Mouse (Mus musculus) bone marrow macrophage, adult 2 months (primary cell): ENCODE data around the gene Crk. TPM values are rescaled to one million over a fixed set of nuclear protein-coding genes. Genes with fewer than 3 reads are reported as not detected.

Experiments used
- H3K27ac ChIP-seq: 2 replicates; pipeline ENCODE4 v1.5.1; 2012; ENCODE audit warnings: low read depth, low read length; ENCODE audit not compliant: insufficient read depth
- H3K4me1 ChIP-seq: 2 replicates; pipeline ENCODE4 v1.6.1; 2012; ENCODE audit warnings: low read length; ENCODE audit not compliant: control insufficient read depth, insufficient read depth
- H3K4me3 ChIP-seq: 2 replicates; pipeline ENCODE4 v1.5.1; 2012; ENCODE audit warnings: mild to moderate bottlenecking, low read length, moderate library complexity; ENCODE audit not compliant: insufficient read depth
- CTCF ChIP-seq: IDR thresholded peaks from 2 replicates; pipeline ENCODE4 v1.5.1; 2012; ENCODE audit warnings: low read depth, mild to moderate bottlenecking, low read length, moderate library complexity
- POLR2A ChIP-seq: IDR thresholded peaks from 2 replicates; pipeline ENCODE4 v1.6.1; 2012; ENCODE audit warnings: mild to moderate bottlenecking, low read depth, low read length, borderline replicate concordance
- polyA plus RNA-seq: library from polyadenylated mRNA; stranded (reverse); fragments of >200 nt; gene quantifications from 2 replicates; pipeline ENCODE4 v1.2.4, GENCODE M21; 2012; ENCODE audit not compliant: missing spikeins, insufficient read depth, insufficient read length

Gene Crk
- 67.0 and 70.3 TPM in 2 replicates for polyA plus RNA-seq

DNA sequence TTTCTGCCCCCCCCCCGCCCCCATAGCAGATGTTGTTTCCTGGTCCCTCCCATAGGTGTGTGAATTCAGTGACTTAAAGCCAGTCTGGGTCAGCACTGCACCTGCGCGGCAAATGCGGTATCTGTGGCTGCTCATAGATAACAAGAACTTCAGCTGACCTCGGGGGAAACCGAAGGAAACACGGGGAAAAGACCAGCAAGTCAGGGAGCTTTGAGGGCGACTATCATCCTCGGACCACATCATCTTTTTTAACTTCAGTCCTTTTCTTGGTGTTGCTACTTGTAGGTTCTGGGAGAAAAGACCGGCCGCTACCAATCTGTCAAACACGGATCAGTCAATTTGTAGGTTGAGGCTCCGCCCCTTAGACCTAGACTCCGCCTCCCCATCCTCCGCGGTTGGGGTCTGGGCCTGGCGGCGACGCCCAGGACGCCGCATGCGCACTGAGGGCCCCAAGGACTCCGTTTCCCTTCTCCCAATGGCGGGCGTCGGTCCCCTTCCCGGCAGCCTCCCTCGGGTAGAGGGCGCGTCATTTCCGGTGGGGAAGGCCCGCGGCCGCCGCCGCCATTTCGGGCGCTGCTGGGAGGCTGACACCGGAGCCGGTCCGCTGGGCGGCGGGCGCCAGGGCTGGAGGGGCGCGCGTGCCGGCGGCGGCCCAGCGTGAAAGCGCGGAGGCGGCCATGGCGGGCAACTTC is at the start of gene Crk:
TSS of gene Crk (plus strand) at position 513 of the 692 bp plus-strand sequence.
- Histone ChIP-seq H3K4me3 (peak within 1 kb of the TSS; percentile 94), H3K4me1 (peaks cover 22% of the 10 kb centered on the region), H3K27ac (peak within 1 kb of the TSS; percentile 88)
- no peak for TF ChIP-seq CTCF
- no peak for TF ChIP-seq POLR2A

DNA sequence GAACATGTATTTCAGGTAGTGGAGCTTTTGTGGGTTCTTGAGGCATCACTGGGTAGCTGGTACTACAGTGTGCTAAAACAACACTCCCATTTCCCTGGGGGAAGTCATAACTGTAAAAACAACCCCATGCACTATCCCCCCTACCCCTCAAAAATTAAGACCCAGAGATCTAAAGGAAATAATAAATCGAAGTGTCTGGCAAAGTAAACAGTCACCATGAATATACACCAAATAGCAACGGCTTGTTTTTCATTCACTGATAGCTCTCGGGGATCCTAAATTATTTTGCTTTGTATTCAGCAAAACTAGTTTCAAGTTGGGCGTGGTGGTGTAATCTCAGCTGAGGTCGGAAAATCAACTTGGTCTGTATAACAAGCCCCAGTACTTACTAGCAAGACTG is 49.0 kb upstream of the Crk start:
- Histone ChIP-seq H3K4me1 (peaks cover 20% of the 10 kb centered on the region), H3K4me3 (peak overlapping the region; percentile 60), H3K27ac (peak overlapping the region; percentile 59)
- no peak for TF ChIP-seq POLR2A
- no peak for TF ChIP-seq CTCF

DNA sequence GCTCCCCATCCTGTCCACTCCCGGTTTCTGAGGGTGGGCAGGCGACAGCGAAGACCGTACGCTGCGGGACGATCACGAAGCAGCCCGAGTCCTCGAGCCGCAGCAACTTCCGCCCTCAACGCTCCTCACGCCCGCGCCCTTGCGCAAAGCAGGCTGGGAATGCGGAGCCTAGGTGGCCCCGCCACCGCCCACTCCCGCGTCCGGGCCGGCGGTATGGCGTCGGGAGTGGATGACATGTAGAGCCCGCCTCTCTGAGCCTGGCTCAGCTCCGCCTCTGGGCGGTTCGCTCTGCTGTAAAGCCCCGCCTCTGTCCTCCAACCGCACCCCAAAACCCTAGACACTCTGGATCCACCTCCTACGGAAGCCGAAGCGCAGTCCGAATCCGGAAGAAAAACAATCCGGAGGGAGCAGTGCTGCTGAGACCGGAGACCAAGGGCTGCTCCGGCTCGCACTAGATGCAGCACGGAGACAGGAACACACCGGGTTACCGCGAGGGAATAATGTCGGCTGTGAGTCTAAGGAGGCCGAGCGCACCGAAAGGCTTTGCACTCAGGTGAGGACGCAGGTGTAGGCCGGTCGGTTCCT is 48.3 kb upstream of the Crk start, which contains the start of gene Inpp5k:
TSS of gene Inpp5k (plus strand) at position 344 of the 585 bp plus-strand sequence.
- 0 out of 2 replicates have a peak, but pooled peaks have one; percentile 55 for TF ChIP-seq POLR2A
- no peak for TF ChIP-seq CTCF
- H3K27ac ChIP-seq = peak within 1 kb of the TSS; percentile 59
- peak within 1 kb of the TSS; percentile 86 for H3K4me3 ChIP-seq

DNA sequence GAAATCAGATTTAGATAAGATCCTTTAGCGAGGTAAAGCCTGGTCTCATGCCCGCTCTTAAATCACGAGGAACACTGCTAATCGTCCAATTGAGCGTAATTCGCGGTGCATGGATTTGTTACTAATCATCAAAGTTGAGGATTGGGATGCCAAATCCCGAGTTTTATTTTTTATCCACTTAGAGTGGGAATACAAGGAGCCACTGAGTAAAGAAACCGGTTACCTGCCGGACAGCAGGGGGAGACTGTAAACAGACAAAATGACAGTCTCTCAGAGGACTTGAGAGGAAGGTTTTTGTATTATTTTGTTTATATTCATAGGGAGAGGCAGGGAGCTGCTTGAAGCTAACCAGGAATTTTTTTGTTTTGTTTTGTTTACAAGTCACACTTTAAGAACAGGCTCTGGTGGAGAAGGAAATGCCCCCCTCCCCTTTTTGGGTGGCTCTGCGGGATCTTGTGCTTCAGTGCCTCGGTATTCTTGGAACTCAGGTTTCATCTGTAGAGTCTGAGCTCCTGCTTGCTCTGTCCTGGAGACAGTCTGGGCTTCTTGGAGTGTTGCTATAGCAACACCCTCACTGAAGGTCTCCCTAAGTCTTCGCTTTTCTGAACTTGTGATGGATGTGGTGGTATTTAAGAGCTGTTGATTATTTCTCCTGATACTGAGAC is 47.4 kb upstream of the Crk start:
- Histone ChIP-seq H3K4me3 (peak overlapping the region; percentile 86), H3K27ac (no peak overlapping the region), H3K4me1 (peaks cover 14% of the 10 kb centered on the region)
- TF ChIP-seq POLR2A = no peak
- TF ChIP-seq CTCF = no peak

More for the DNA sequence above, 48.3 kb upstream of the Crk start, which contains the start of gene Inpp5k:
- H3K4me1 ChIP-seq = peaks cover 15% of the 10 kb centered on the region

DNA sequence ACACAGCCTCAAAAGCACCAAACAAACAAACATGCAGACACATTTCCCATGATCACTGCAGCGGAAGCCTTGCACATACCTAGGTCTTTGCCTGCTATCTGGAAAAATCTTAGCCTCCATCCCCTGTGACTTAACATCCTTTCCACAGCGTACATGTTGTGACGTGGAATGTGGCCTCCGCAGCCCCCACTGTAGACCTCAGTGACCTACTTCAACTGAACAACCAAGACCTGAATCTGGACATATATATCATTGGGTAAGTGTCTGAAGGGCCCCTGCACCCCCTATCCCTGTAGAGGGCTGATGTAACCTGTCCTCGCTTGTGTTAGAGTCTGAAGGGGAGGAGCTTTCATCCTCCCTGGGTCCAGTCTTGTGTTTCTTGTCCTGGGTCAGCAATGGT is 46.1 kb upstream of the Crk start:
- Histone ChIP-seq H3K4me3 (no peak overlapping the region), H3K4me1 (peaks cover 14% of the 10 kb centered on the region), H3K27ac (no peak overlapping the region)
- TF ChIP-seq POLR2A = no peak
- TF ChIP-seq CTCF = no peak

DNA sequence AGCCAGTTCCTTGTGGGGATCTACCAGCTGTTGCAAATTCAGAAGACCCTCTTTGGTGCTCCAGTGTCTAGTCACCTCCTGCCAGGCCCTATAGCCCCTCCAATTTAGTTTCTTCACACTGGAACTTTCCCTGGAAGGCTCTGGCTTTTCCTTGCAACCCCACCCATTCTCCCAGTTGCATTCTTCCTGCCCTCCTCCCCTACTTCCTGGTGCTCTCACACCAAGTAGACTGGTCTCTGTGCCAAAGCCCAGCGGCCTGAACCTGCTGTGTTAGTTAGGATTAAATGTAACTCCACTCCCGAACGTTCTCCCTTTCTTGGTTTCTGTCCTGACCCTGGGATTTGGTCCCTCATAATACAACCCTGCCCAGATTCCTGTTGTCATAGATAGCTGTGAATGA is 44.3 kb upstream of the Crk start:
- no peak for TF ChIP-seq POLR2A
- no peak for TF ChIP-seq CTCF
- peaks cover 9% of the 10 kb centered on the region for H3K4me1 ChIP-seq
- no peak overlapping the region for H3K4me3 ChIP-seq
- H3K27ac ChIP-seq = no peak overlapping the region

DNA sequence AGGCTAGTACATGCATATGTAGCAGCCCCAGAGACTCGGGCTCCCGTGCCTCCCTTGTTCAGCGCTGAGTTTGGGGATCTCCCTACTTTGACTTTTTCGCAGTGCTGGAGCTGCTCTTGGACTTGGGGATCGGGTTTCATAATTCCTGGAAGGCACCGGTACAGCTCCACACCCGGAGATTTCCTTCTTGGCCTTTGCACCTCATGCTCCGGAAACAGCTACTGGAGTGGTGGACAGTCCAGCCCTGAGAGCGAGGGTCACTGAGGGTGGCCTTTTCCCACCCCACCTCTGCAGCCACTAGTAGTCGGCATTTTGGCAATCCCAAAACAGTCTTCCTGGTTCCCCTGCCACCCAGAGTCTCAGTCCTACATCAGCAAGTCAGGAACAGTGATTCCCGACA is 43.7 kb upstream of the Crk start:
- TF ChIP-seq POLR2A = no peak
- TF ChIP-seq CTCF = no peak
- peaks cover 7% of the 10 kb centered on the region; the same call in 1 of the 2 replicates for H3K4me1 ChIP-seq
- no peak overlapping the region for H3K4me3 ChIP-seq
- H3K27ac ChIP-seq = no peak overlapping the region

DNA sequence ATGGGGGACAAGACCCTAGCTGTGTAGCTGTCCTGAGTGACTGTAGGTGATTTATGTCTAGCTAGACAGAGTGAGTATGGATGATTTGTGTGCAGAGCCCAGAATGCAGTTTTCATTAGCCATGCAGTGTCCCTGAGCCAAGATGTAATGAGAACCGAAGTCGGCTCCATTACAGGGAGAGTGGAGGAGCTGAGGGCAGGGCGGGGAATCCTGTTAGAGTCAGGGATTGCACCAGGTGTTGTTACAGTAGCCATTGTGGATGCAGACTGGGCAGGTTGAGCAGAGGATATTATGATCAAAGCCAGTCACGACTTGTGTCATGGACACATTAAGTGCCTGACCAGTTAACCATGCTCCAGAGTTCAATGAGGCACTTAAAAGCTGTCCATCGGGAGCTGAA is 35.7 kb upstream of the Crk start:
- TF ChIP-seq CTCF (no peak), POLR2A (no peak)
- peaks cover 20% of the 10 kb centered on the region for H3K4me1 ChIP-seq
- no peak overlapping the region for H3K27ac ChIP-seq

DNA sequence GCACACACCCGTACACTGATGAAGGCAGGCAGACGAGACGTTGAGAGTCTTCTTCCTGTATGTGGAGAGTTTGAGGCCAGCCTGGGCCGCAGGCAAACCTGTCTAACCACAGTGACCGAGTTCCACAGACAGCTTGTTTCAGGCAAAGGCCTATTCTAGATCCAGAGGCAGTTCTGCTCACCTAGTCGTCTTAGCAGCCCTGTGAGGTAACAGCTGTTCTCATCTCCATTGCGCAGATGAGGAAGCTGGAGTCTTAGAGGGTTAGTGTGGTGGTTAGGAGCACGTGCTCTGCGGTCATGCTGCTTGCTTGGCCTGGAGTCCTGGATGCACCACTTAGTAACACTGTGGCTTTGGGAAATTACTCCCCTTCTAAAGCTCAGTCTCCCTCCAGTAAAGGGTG is 34.4 kb upstream of the Crk start:
- Histone ChIP-seq H3K27ac (peak overlapping the region; percentile 66), H3K4me1 (peaks cover 32% of the 10 kb centered on the region), H3K4me3 (no peak overlapping the region)
- TF ChIP-seq CTCF (no peak), POLR2A (no peak)

More for the DNA sequence above, 35.7 kb upstream of the Crk start:
- H3K4me3 ChIP-seq = no peak overlapping the region
